Mouse (Mus musculus) bone marrow, adult 2 months (tissue): ENCODE measurements around the gene Med26.

Experiments
- CTCF ChIP-seq: fragments of 200-500 bp; IDR thresholded peaks from 2 replicates; pipeline ENCODE4 v1.5.1; 2011; ENCODE audit warnings: low read length, control low read depth; ENCODE audit not compliant: control insufficient read depth, insufficient read depth
- POLR2A ChIP-seq: fragments of 200-500 bp; IDR thresholded peaks from 2 replicates; pipeline ENCODE4 v1.6.1; 2011; ENCODE audit warnings: low read depth, mild to moderate bottlenecking, control low read depth, low read length, borderline replicate concordance; ENCODE audit not compliant: control insufficient read depth

DNA sequence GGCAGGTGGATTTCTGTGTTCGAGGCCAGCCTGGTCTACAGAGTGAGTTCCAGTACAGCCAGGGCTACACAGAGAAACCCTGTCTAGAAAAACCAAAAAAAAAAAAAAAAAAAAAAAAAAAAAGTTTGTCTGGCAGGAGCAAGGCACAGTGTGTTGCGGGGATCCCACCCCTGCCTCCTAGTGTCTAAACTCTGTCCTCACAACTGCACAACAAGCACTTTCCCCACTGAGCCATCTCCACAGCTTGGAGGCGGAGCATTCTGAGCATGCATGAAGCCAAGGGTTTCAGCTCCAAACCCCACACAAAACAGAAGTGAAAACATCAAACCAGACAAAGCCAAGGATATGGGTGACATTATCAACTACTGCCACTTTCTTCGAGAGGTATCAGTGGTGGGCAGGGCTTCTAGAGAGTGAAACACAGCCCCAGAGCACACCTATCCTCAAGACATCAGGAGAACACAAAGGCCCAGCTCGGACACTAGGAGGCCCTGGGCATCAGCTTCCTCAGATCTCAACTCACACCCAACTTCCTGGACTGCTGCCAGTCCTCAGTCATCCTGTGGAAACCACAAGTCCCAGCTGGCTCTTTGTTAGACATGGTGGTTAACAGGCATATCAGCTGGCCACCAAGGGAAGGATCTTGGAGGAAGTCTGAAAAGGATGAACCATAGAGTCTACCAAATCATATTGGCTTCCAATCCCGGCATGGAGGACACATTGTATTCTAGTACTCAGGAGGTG, 62.4 kb downstream of the Med26 start:
- TF ChIP-seq CTCF: peak; percentile 36
- TF ChIP-seq POLR2A: no peak
